Mouse (Mus musculus) C2C12 (cell line): ENCODE measurements at regions not wholly inside any gene's neighbourhood (a gene's known extent, or its start where the extent isn't known, plus 50 kb on each side); places are given as distances from the start of the nearest gene placed in this dataset.
"Not testable (repeated sequence)": the region's sequence is repeated elsewhere in the genome, so short reads cannot be mapped to it uniquely, and the experiment has no call there.

Experiments
- H3K27me3 ChIP-seq: one replicate; pipeline ENCODE4 v1.6.1; 2011; ENCODE audit not compliant: control insufficient read depth, insufficient read depth, insufficient read length
- H3K36me3 ChIP-seq: one replicate; pipeline ENCODE4 v1.6.1; 2011; ENCODE audit not compliant: control insufficient read depth, insufficient read depth
- H3K4me3 ChIP-seq: one replicate; pipeline ENCODE4 v1.5.1; 2011; ENCODE audit warnings: mild to moderate bottlenecking, control low read depth; ENCODE audit not compliant: poor library complexity, insufficient read depth, severe bottlenecking
- H3K79me2 ChIP-seq: one replicate; pipeline ENCODE4 v1.6.1; 2011; ENCODE audit not compliant: control insufficient read depth, insufficient read depth
- H3K79me3 ChIP-seq: one replicate; pipeline ENCODE4 v1.6.1; 2011; ENCODE audit warnings: low read depth, control low read depth
- H3ac ChIP-seq: one replicate; pipeline ENCODE3; 2011; ENCODE audit warnings: low read depth; ENCODE audit not compliant: control insufficient read depth, insufficient read length
- CEBPB ChIP-seq: IDR thresholded peaks from one replicate; pipeline ENCODE4 v1.6.1; 2011; ENCODE audit warnings: low read depth, mild to moderate bottlenecking, control low read depth, moderate library complexity
- CTCF ChIP-seq: IDR thresholded peaks from one replicate; pipeline ENCODE4 v1.5.1; 2011; ENCODE audit not compliant: control insufficient read depth, insufficient read depth, insufficient read length
- FOSL1 ChIP-seq: IDR thresholded peaks from one replicate; pipeline ENCODE4 v1.8.0; 2011; ENCODE audit warnings: mild to moderate bottlenecking, low read length; ENCODE audit not compliant: poor library complexity, insufficient read depth, severe bottlenecking
- MAX ChIP-seq: IDR thresholded peaks from one replicate; pipeline ENCODE4 v1.6.1; 2011; ENCODE audit warnings: mild to moderate bottlenecking, control low read depth
- MYOD1 ChIP-seq: IDR thresholded peaks from one replicate; pipeline ENCODE4 v1.6.1; 2011; ENCODE audit warnings: low read depth; ENCODE audit not compliant: control insufficient read depth, insufficient read length
- MYOG ChIP-seq: IDR thresholded peaks from one replicate; pipeline ENCODE4 v1.6.1; 2011; ENCODE audit not compliant: control insufficient read depth, insufficient read length; ENCODE audit errors: extremely low read depth
- USF1 ChIP-seq: IDR thresholded peaks from one replicate; pipeline ENCODE4 v1.6.1; 2011; ENCODE audit warnings: low read depth, mild to moderate bottlenecking, control low read depth, moderate library complexity

DNA sequence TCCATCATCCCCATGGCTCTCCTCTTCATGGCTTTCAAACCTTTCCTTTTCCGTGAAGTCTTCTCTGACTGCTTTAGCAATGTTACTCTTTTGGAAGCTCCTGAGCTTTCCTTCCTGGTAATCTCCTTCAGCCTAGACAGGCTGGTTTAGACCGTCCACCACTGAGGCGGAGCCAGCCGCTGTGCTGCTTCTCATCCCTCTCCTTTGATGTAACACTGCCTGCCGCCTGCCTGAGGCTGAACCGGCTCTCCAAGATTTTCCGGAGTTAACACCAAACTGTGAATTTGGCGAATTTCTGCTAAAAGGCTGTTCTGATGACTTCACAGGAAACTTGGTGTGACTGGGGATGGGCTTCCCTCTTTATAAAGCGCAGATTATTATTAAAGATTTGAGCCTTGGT is 125.6 kb upstream of the Ranbp3l start:
- TF ChIP-seq CEBPB (no peak), FOSL1 (no peak), MYOG (no peak)
- Histone ChIP-seq H3ac (no peak overlapping the region), H3K79me2 (no peaks in the 10 kb centered on the region), H3K4me3 (no peak overlapping the region), H3K36me3 (no peaks in the 10 kb centered on the region), H3K79me3 (no peaks in the 10 kb centered on the region), H3K27me3 (no peaks in the 10 kb centered on the region)

- Histone ChIP-seq H3K36me3 (no peaks in the 10 kb centered on the region), H3K27me3 (no peaks in the 10 kb centered on the region), H3K79me2 (no peaks in the 10 kb centered on the region), H3ac (no peak overlapping the region), H3K4me3 (no peak overlapping the region), H3K79me3 (no peaks in the 10 kb centered on the region)
- TF ChIP-seq CTCF, result no peak
- no peak for TF ChIP-seq MYOG
Measured at GRCm38 (mm10) chr15:8839462-8839861, 128.3 kb upstream of the Ranbp3l start.

- Histone ChIP-seq H3K4me3 (no peak overlapping the region), H3ac (no peak overlapping the region)
- TF ChIP-seq MAX (no peak), USF1 (no peak), CEBPB (no peak), CTCF (no peak), MYOG (no peak), MYOD1 (no peak)
Measured at GRCm38 (mm10) chr15:8834151-8834550, 123.6 kb upstream of the Slc1a3 start.

DNA sequence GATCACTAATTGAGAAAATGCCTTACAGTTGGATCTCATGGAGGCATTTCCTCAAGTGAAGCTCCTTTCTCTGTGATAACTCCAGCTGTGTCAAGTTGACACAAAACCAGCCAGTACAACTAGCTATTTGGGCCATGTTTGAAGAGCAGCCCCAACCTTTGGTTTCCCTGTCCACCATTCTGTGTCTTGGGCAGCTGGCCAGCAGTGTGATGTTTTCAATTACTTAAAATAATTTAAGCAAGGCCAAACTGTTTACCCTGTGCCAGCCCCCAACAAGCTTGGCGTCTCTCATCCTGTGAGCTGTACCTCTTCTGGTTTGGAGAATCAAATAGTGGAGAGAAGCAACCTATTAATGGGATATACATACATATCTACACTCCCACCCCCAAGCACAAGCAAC is 122.4 kb upstream of the Slc1a3 start:
- Histone ChIP-seq H3K79me3 (no peaks in the 10 kb centered on the region), H3K79me2 (no peaks in the 10 kb centered on the region), H3K27me3 (no peaks in the 10 kb centered on the region), H3ac (no peak overlapping the region), H3K4me3 (no peak overlapping the region), H3K36me3 (no peaks in the 10 kb centered on the region)
- TF ChIP-seq FOSL1 (no peak), MAX (no peak), MYOD1 (no peak), CTCF (no peak), USF1 (no peak), CEBPB (no peak), MYOG (no peak)

More at GRCm38 (mm10) chr15:8834151-8834550, 123.6 kb upstream of the Slc1a3 start:
- no peaks in the 10 kb centered on the region for H3K27me3 ChIP-seq
- H3K79me3 ChIP-seq, result no peaks in the 10 kb centered on the region
- no peaks in the 10 kb centered on the region for H3K79me2 ChIP-seq
- H3K36me3 ChIP-seq, result no peaks in the 10 kb centered on the region

DNA sequence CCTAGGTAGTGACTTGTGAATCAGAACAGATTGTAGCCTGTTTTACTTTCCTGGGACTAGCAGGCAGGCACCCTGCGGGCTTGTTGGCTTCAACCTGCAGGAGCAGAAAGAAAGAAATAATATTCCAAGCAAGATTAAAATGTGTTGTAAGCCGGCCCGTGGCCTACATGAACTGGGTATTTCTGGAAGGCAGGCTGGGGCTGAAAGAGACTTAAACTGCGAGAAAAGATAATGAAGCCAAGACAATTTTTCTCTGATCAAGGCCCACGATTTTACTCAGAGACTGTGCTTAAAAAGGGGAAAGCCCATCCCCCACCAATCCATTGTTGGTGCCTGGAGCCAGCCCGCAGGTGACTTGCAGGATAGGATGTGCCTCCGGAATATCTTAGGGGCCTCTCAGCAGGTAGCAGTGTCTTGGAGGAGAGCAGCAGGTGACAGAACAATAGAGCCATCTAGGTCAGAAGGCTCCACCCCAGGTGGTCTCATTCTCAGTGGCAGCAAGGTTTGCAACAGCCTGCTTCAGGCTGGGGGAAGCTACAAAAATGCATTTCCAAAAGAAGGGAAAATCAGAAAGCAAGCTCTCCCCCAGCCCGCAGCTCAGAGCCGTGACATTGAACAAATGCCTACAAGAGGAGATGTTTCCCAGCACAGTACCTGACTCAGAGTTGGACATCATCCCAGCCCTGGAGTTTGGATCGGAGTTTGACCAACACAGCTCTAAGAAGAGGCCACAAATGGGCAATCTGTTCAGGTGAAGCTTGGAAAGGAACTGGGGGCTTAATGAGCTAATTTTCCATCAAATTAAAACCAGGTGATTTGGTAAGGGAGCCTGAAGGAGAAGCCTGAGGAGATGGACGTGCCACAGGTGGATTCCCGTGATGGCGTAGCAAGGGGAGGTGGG is 121.4 kb upstream of the Slc1a3 start:
- Histone ChIP-seq H3K79me2 (no peaks in the 10 kb centered on the region), H3K79me3 (no peaks in the 10 kb centered on the region), H3K36me3 (no peaks in the 10 kb centered on the region), H3ac (no peak overlapping the region), H3K4me3 (no peak overlapping the region), H3K27me3 (no peaks in the 10 kb centered on the region)
- TF ChIP-seq FOSL1 (no peak), MYOD1 (no peak), MAX (no peak), CEBPB (no peak), USF1 (no peak), MYOG (no peak), CTCF (no peak)

DNA sequence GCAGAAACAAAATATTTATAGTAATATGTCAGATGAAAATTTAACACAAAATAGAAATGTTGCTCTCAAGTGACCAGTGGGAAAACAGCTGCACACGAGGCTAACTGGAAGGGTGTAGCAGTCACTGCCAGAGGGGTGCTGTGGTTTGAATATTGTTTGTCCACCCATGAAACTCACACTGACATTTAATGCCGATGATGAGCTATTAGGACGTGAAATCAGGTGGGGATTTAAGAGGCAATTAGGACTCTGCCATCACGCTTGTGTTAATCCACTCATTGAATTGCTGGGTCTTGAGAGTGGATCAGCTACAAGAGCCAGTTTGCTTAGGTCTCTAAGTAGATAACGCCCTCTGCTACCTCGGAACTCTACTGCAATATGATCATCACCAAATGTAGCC is 114.3 kb upstream of the Slc1a3 start:
- Histone ChIP-seq H3K27me3 (no peaks in the 10 kb centered on the region), H3K4me3 (no peak overlapping the region), H3K36me3 (no peaks in the 10 kb centered on the region), H3ac (no peak overlapping the region), H3K79me3 (no peaks in the 10 kb centered on the region), H3K79me2 (no peaks in the 10 kb centered on the region)
- TF ChIP-seq USF1 (no peak), MYOD1 (no peak), MYOG (no peak), CEBPB (no peak), CTCF (no peak), FOSL1 (no peak), MAX (no peak)

GRCm38 (mm10) chr15:8822795-8823194 is 112.2 kb upstream of the Slc1a3 start:
- H3K79me3 ChIP-seq, H3K27me3 ChIP-seq, H3ac ChIP-seq, H3K79me2 ChIP-seq, H3K4me3 ChIP-seq, H3K36me3 ChIP-seq: not testable (repeated sequence)
